ENCODE assay signal across 16 mouse cellular contexts in genomic region chr13:105619308-105619707, GRCm38 (mm10).
"Had no signal": no experiment of that assay in that cellular context is flagged by ENCODE, and none has a peak within 500 bp of the region (broad histone marks: within the 10 kb centered on the region; RNA-seq: fewer than 3 reads in every experiment).

No protein-coding gene starts in this region.

- H3K4me2 ChIP-seq: lung, embryonic 15.5 days; midbrain, embryonic 12.5 days; midbrain, embryonic 15.5 days; neural tube, embryonic 12.5 days; stomach, embryonic 15.5 days had no signal

- DNase-seq: liver, postnatal 0 days; lung, adult 2 months; lung, postnatal 14 days; lung, postnatal 36 days; right cerebral cortex, postnatal 14 days; thymus, adult 2 months; thymus, postnatal 25 days had no signal

- H3K4me1 ChIP-seq: lung, embryonic 15.5 days; megakaryocyte, embryonic 14.5 days; midbrain, embryonic 12.5 days; midbrain, embryonic 15.5 days; neural tube, embryonic 12.5 days; stomach, embryonic 15.5 days had no signal

- H3K27ac ChIP-seq: lung, embryonic 15.5 days; macrophage; midbrain, embryonic 12.5 days; midbrain, embryonic 15.5 days; neural tube, embryonic 12.5 days; stomach, embryonic 15.5 days; stomach, postnatal 0 days had no signal

- H3K36me3 ChIP-seq: lung, embryonic 15.5 days; midbrain, embryonic 12.5 days; midbrain, embryonic 15.5 days; neural tube, embryonic 12.5 days; stomach, embryonic 15.5 days had no signal

- ATAC-seq: liver, postnatal 0 days; lung, postnatal 0 days; midbrain, embryonic 15.5 days had no signal

- H3K9me3 ChIP-seq: lung, embryonic 15.5 days; megakaryocyte, embryonic 14.5 days; midbrain, embryonic 12.5 days; midbrain, embryonic 15.5 days; neural tube, embryonic 12.5 days; stomach, embryonic 15.5 days had no signal

- H3K27me3 ChIP-seq: lung, embryonic 15.5 days; megakaryocyte, embryonic 14.5 days; midbrain, embryonic 12.5 days; midbrain, embryonic 15.5 days; neural tube, embryonic 12.5 days; stomach, embryonic 15.5 days had no signal

- H3K4me3 ChIP-seq: lung, embryonic 15.5 days; megakaryocyte, embryonic 14.5 days; midbrain, embryonic 12.5 days; midbrain, embryonic 15.5 days; neural tube, embryonic 12.5 days; stomach, embryonic 15.5 days had no signal

- H3K9ac ChIP-seq: liver, postnatal 0 days; lung, embryonic 15.5 days; midbrain, embryonic 12.5 days; midbrain, embryonic 15.5 days; neural tube, embryonic 12.5 days; stomach, embryonic 15.5 days had no signal
